Mouse (Mus musculus) stomach, postnatal 0 days (tissue): Measurements from ENCODE around the gene Bcl7b. TPM values are rescaled to one million over a fixed set of nuclear protein-coding genes. Genes with fewer than 3 reads are reported as not detected.
A peak's percentile ranks its signal among the peaks of the same experiment; 100 is the strongest.

ENCODE experiments used
- ATAC-seq: fragments of 200-750 bp; cut with Nextera tagmentation; 2 replicates; pipeline ENCODE4 v1.8.0; 2017; ENCODE audit not compliant: low FRiP score, low TSS enrichment
- DNase-seq: peaks from one replicate; pipeline ENCODE4 v3.0.0-alpha.2; 2016; ENCODE audit warnings: low spot score
- H3K27ac ChIP-seq: fragments of 300-500 bp; sonication (generic); replicated peaks from 2 replicates; pipeline ENCODE4 v1.5.1; 2014; ENCODE audit warnings: mild to moderate bottlenecking, control low read depth
- H3K27me3 ChIP-seq: fragments of 300-500 bp; sonication (generic); 2 replicates; pipeline ENCODE4 v1.6.1; 2014; ENCODE audit warnings: low read length; ENCODE audit not compliant: control insufficient read depth, insufficient read depth
- H3K36me3 ChIP-seq: fragments of 300-500 bp; sonication (generic); 2 replicates; pipeline ENCODE4 v1.6.1; 2014; ENCODE audit warnings: low read length, mixed read lengths; ENCODE audit not compliant: control insufficient read depth, insufficient read depth
- H3K4me1 ChIP-seq: fragments of 300-500 bp; sonication (generic); replicated peaks from 2 replicates; pipeline ENCODE4 v1.6.1; 2014; ENCODE audit warnings: antibody characterized with exemption; ENCODE audit not compliant: control insufficient read depth, insufficient read depth
- H3K4me2 ChIP-seq: fragments of 300-500 bp; sonication (generic); replicated peaks from 2 replicates; pipeline ENCODE4 v1.6.1; 2014; ENCODE audit warnings: low read depth, mild to moderate bottlenecking, control low read depth, moderate library complexity
- H3K4me3 ChIP-seq: fragments of 300-500 bp; sonication (generic); 2 replicates; pipeline ENCODE4 v1.5.1; 2014; ENCODE audit warnings: low read depth, low read length, control low read depth
- H3K9ac ChIP-seq: fragments of 300-500 bp; sonication (generic); 2 replicates; pipeline ENCODE4 v1.6.1; 2014; ENCODE audit warnings: mild to moderate bottlenecking, low read length, control low read depth, mixed read lengths
- H3K9me3 ChIP-seq: fragments of 300-500 bp; sonication (generic); 2 replicates; pipeline ENCODE4 v1.6.1; 2016; ENCODE audit warnings: low read length; ENCODE audit not compliant: control insufficient read depth
- CTCF ChIP-seq: IDR thresholded peaks from 2 replicates; pipeline ENCODE4 v1.5.1; 2016; ENCODE audit warnings: antibody characterized with exemption, low read depth, mild to moderate bottlenecking, moderate library complexity
- EP300 ChIP-seq: optimal IDR thresholded peaks from 2 replicates; pipeline ENCODE3; 2016; ENCODE audit warnings: antibody characterized with exemption
- WGBS: fragments of 180-500 bp; shearing (Covaris S2); extraction: QIAGEN DNeasy Blood & Tissue Kit; methylation state at CpG from one replicate; pipeline ENCODE4 v1.1.7; 2014; 5-methylcytosine and 5-hydroxymethylcytosine counted together
- polyA plus RNA-seq: library from polyadenylated mRNA; unstranded; fragments of >200 nt; fragmentation: Nextera tagmentation; extraction: Ambion mirVana; gene quantifications from 2 replicates; pipeline ENCODE4 v1.2.1, GENCODE M21; 2015

Bcl7b gene
- polyA plus RNA-seq, 1 experiment from 2014 or later: 50.4 TPM

GRCm38 (mm10) chr5:135186621-135187348 lies 18.7 kb downstream of the Bcl7b start, which contains the start of gene Baz1b:
Baz1b (plus strand) TSS chr5:135187264.
- Histone ChIP-seq H3K4me3 (peak within 1 kb of the TSS; percentile 92), H3K27me3 (no peaks in the 10 kb centered on the region), H3K9me3 (no peaks in the 10 kb centered on the region), H3K36me3 (no peaks in the 10 kb centered on the region), H3K4me1 (peaks cover 3% of the 10 kb centered on the region; the same call in 1 of the 2 replicates), H3K9ac (peak within 1 kb of the TSS; percentile 89), H3K4me2 (peak within 1 kb of the TSS; percentile 65), H3K27ac (peak within 1 kb of the TSS; percentile 95)
- no peak; the same call in 1 of the 2 replicates for TF ChIP-seq CTCF
- peak; percentile 93 for TF ChIP-seq EP300
- ATAC-seq (peak; percentile 97), DNase-seq (peak; percentile 98)
- under 1% methylated on average over 54 of the region's 57 CpGs for WGBS

GRCm38 (mm10) chr5:135187349-135188213 lies 19.5 kb downstream of the Bcl7b start:
- no peaks in the 10 kb centered on the region for H3K36me3 ChIP-seq
- under 1% methylated on average over 87 of the region's 102 CpGs for WGBS
- peak overlapping the region; percentile 92 for H3K4me3 ChIP-seq
- DNase-seq (no peak), ATAC-seq (peak; percentile 41)
- H3K4me1 ChIP-seq: peaks cover 3% of the 10 kb centered on the region; the same call in 1 of the 2 replicates
- peak overlapping the region; percentile 95 for H3K27ac ChIP-seq
- peak overlapping the region; percentile 65 for H3K4me2 ChIP-seq
- no peak for TF ChIP-seq CTCF
- TF ChIP-seq EP300: no peak
- H3K9me3 ChIP-seq: no peaks in the 10 kb centered on the region
- no peaks in the 10 kb centered on the region for H3K27me3 ChIP-seq
- peak overlapping the region; percentile 89 for H3K9ac ChIP-seq

GRCm38 (mm10) chr5:135188214-135188554 lies 20.1 kb downstream of the Bcl7b start:
- WGBS: 0% methylated on average over 8 of the region's 8 CpGs
- Histone ChIP-seq H3K4me2 (peak overlapping the region; percentile 65), H3K27me3 (no peaks in the 10 kb centered on the region), H3K4me1 (peaks cover 3% of the 10 kb centered on the region; the same call in 1 of the 2 replicates), H3K9ac (peak overlapping the region; percentile 89), H3K4me3 (peak overlapping the region; percentile 92), H3K27ac (peak overlapping the region; percentile 95), H3K9me3 (no peaks in the 10 kb centered on the region), H3K36me3 (no peaks in the 10 kb centered on the region)
- TF ChIP-seq CTCF (no peak), EP300 (no peak)
- ATAC-seq (no peak), DNase-seq (no peak)

- TF ChIP-seq CTCF (no peak), EP300 (no peak)
- DNase-seq: no peak
- whole genome bisulfite sequencing: 21% methylated on average over 2 of the region's 2 CpGs
- Histone ChIP-seq H3K4me2 (peak overlapping the region; percentile 65), H3K9ac (peak overlapping the region; percentile 51; the same call in 1 of the 2 replicates), H3K4me3 (peak overlapping the region; percentile 92; the same call in 1 of the 2 replicates), H3K36me3 (no peaks in the 10 kb centered on the region), H3K9me3 (no peaks in the 10 kb centered on the region), H3K4me1 (peaks cover 3% of the 10 kb centered on the region; the same call in 1 of the 2 replicates), H3K27ac (no peak overlapping the region; the same call in 1 of the 2 replicates), H3K27me3 (no peaks in the 10 kb centered on the region)
- no peak for ATAC-seq
Measured at GRCm38 (mm10) chr5:135189281-135190022, 21.4 kb downstream of the Bcl7b start.

GRCm38 (mm10) chr5:135191620-135192019 lies 23.5 kb downstream of the Bcl7b start:
- H3K27me3 ChIP-seq: no peaks in the 10 kb centered on the region
- no peaks in the 10 kb centered on the region for H3K36me3 ChIP-seq
- no peak overlapping the region for H3K9ac ChIP-seq
- ATAC-seq (no peak), DNase-seq (peak; percentile 74)
- no peak overlapping the region for H3K4me3 ChIP-seq
- H3K4me1 ChIP-seq: peaks cover 3% of the 10 kb centered on the region; the same call in 1 of the 2 replicates
- H3K4me2 ChIP-seq: no peak overlapping the region
- TF ChIP-seq CTCF: peak; percentile 89
- no peak for TF ChIP-seq EP300
- no peak overlapping the region for H3K27ac ChIP-seq
- no peaks in the 10 kb centered on the region for H3K9me3 ChIP-seq
- WGBS: 26% methylated on average over 2 of the region's 2 CpGs
